Comparison of ENCODE assay signal across 8 mouse cellular contexts in genomic region chrX:36111622-36112421, GRCm38 (mm10). TPM values are rescaled to one million over a fixed set of nuclear protein-coding genes. Genes with fewer than 3 reads are reported as not detected.
A peak's percentile ranks its signal among the peaks of the same experiment; 100 is the strongest.
DNase-seq lines count a peak whose midpoint lies in the region; ATAC-seq and TF ChIP-seq lines count a peak whose summit lies in the region.

TSS of gene Il13ra1 (plus strand) at chrX:36112110.

- peak; percentile 80 for TF ChIP-seq POLR2A in myocyte (IDR thresholded peaks at IDR 0.05; ENCODE audit: insufficient read length, low read depth)

- no peak for DNase-seq in layer of hippocampus, adult 2 months (ENCODE audit: low spot score in 2 of 2)
- no peak for DNase-seq in layer of hippocampus, adult 9-11 months
- peak; percentile 38 for DNase-seq in embryo, embryonic 10.5 days (ENCODE audit: low spot score)
- DNase-seq in heart, adult 11 months = peak; percentile 95
- DNase-seq in liver, embryonic 13.5 days = no peak
- DNase-seq in thymus, adult 18-20 months = peak; percentile 2 to 3

- peak within 1 kb of the TSS; percentile 73 for H3K9ac ChIP-seq in intestine, embryonic 16.5 days (ENCODE audit: low read depth, low read length)
- H3K9ac ChIP-seq in liver, embryonic 13.5 days = no peak within 1 kb of the TSS

- peak within 1 kb of the TSS; percentile 65 for H3K4me2 ChIP-seq in intestine, embryonic 16.5 days (ENCODE audit: low read depth, low read length)
- peak within 1 kb of the TSS; percentile 53 for H3K4me2 ChIP-seq in liver, embryonic 13.5 days
- peak within 1 kb of the TSS; percentile 75 for H3K4me2 ChIP-seq in myocyte (ENCODE audit: low read depth)

- H3K79me2 ChIP-seq in myocyte (ENCODE audit: control insufficient read depth, insufficient read depth) = peaks cover 26% of the 10 kb centered on the region

- H3K27ac ChIP-seq in layer of hippocampus, adult 2 months = no peak within 1 kb of the TSS; the same call in 1 of the 2 replicates
- H3K27ac ChIP-seq in intestine, embryonic 16.5 days (ENCODE audit: low read length) = no peak within 1 kb of the TSS
- no peak within 1 kb of the TSS for H3K27ac ChIP-seq in liver, embryonic 13.5 days

- H3K36me3 ChIP-seq in intestine, embryonic 16.5 days (ENCODE audit: control insufficient read depth, insufficient read depth, low read length) = no peaks in the 10 kb centered on the region
- no peaks in the 10 kb centered on the region for H3K36me3 ChIP-seq in liver, embryonic 13.5 days
- H3K36me3 ChIP-seq in myocyte (ENCODE audit: control insufficient read depth, insufficient read depth) = no peaks in the 10 kb centered on the region

- H3K4me1 ChIP-seq in intestine, embryonic 16.5 days (ENCODE audit: control insufficient read depth, insufficient read depth, low read length) = no peaks in the 10 kb centered on the region
- H3K4me1 ChIP-seq in liver, embryonic 13.5 days (replicated peaks) = no peaks in the 10 kb centered on the region

- peak within 1 kb of the TSS; percentile 2 for H3ac ChIP-seq in myocyte (ENCODE audit: control insufficient read depth, insufficient read length)

- ATAC-seq in intestine, embryonic 16.5 days = peak; percentile 91
- ATAC-seq in liver, embryonic 13.5 days (ENCODE audit: low read depth) = no peak

- WGBS in intestine, embryonic 16.5 days = 10% methylated on average over 35 of the region's 51 CpGs
- WGBS in liver, embryonic 13.5 days (ENCODE audit: insufficient replicate concordance) = 14% methylated on average over 39 of the region's 51 CpGs

- H3K27me3 ChIP-seq in intestine, embryonic 16.5 days (replicated peaks; ENCODE audit: control insufficient read depth, insufficient read depth, low read length) = no peaks in the 10 kb centered on the region
- peaks cover 12% of the 10 kb centered on the region for H3K27me3 ChIP-seq in liver, embryonic 13.5 days
- H3K27me3 ChIP-seq in myocyte (ENCODE audit: control insufficient read depth, insufficient read depth, insufficient read length) = no peaks in the 10 kb centered on the region

- no peak for TF ChIP-seq CTCF in layer of hippocampus, adult 2 months (conservative IDR thresholded peaks at IDR 0.05)

- peak within 1 kb of the TSS; percentile 57 for H3K4me3 ChIP-seq in layer of hippocampus, adult 2 months
- peak within 1 kb of the TSS; percentile 61 for H3K4me3 ChIP-seq in intestine, embryonic 16.5 days (ENCODE audit: low read length)
- peak within 1 kb of the TSS; percentile 41 for H3K4me3 ChIP-seq in liver, embryonic 13.5 days (replicated peaks)
- H3K4me3 ChIP-seq in myocyte = peak within 1 kb of the TSS; percentile 37

- no peaks in the 10 kb centered on the region for H3K9me3 ChIP-seq in intestine, embryonic 16.5 days (ENCODE audit: control insufficient read depth, low read length)
- H3K9me3 ChIP-seq in liver, embryonic 13.5 days (replicated peaks) = no peaks in the 10 kb centered on the region

TF ChIP-seq in myocyte, 11 proteins besides CTCF, POLR2A, EP300 and RAD21:
- TF ChIP-seq MYOD1 (IDR thresholded peaks at IDR 0.05; ENCODE audit: control insufficient read depth in 1 of 3, insufficient read length in 2 of 3, low read depth in 2 of 3) (peak in 1 of 3 experiments; percentile 41), USF1 (IDR thresholded peaks at IDR 0.05; ENCODE audit: low read depth) (no peak), POLR2AphosphoS2 (IDR thresholded peaks at IDR 0.05; ENCODE audit: insufficient read length, low read depth) (peak; percentile 70)

RNA-seq across cellular contexts. Expression of gene Il13ra1, which starts in this region (rescaled TPM):
- total RNA-seq in layer of hippocampus, adult 2 months (2021) = 1 to 10 TPM; 3.4 to 4.6 TPM
- 24.3 TPM in 2 replicates for polyA plus RNA-seq in intestine, embryonic 16.5 days (2015; fragmentation: Nextera tagmentation; extraction: Ambion mirVana)
- polyA plus RNA-seq in liver, embryonic 13.5 days (2015; fragmentation: Nextera tagmentation; extraction: Ambion mirVana) = 3.9 and 4.5 TPM in 2 replicates
- 9.0 TPM for polyA plus RNA-seq in myocyte (2012; fragmentation: generic; extraction: Trizol)

Comparison
In these comparisons a context has a peak if more than half of its experiments do, and no peak if none do; other contexts are left out.
1. DNase-seq: peak in embryo, embryonic 10.5 days (single experiment), heart, adult 11 months (single experiment) and thymus, adult 18-20 months (2 of 2); none in layer of hippocampus, adult 2 months (0 of 2), layer of hippocampus, adult 9-11 months (single experiment) and liver, embryonic 13.5 days (single experiment).
2. Peak in every context shown above with its lines, with median percentiles within 50 percentile points of each other: H3K4me3 ChIP-seq and H3K4me2 ChIP-seq.